Mouse (Mus musculus) olfactory bulb, adult 2 months (tissue): ENCODE measurements at regions not wholly inside any gene's neighbourhood (a gene's known extent, or its start where the extent isn't known, plus 50 kb on each side); places are given as distances from the start of the nearest gene placed in this dataset.

Experiments used
- CTCF ChIP-seq: fragments of 200-500 bp; IDR thresholded peaks from 2 replicates; pipeline ENCODE4 v1.5.1; 2012; ENCODE audit warnings: low read depth, mild to moderate bottlenecking, low read length, moderate library complexity; ENCODE audit not compliant: insufficient read depth
- POLR2A ChIP-seq: fragments of 200-500 bp; IDR thresholded peaks from 2 replicates; pipeline ENCODE4 v1.6.1; 2012; ENCODE audit warnings: mild to moderate bottlenecking, low read depth, low read length, moderate library complexity; ENCODE audit not compliant: insufficient read depth

DNA sequence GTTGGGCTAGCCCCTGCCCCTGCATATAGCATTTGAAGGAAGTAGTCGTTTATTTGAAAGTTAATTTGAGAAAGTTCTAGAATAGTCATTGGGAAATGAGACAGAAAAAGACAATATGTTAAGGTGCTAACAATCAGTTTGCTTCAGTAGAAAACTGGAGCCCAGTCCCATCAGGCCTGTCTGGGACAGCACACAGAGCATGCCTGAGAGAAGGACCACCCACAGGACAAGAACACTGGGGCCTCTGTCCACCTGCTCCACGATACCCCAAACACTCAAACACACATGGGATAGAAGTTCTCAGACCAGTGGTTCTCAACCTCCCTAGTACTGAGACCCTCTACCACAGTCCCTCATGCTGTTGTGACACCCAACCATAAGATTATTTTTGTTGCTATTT is 61.2 kb upstream of the Ctnnb1 start:
- TF ChIP-seq POLR2A (no peak), CTCF (no peak)
